Mouse (Mus musculus) megakaryocyte, embryonic 14.5 days (primary cell): ENCODE results near the gene Coro6. TPM values are rescaled to one million over a fixed set of nuclear protein-coding genes. Genes with fewer than 3 reads are reported as not detected.

Source experiments
- H3K27me3 ChIP-seq: replicated peaks from 2 replicates; pipeline ENCODE3; 2012; ENCODE audit warnings: inconsistent platforms
- H3K36me3 ChIP-seq: replicated peaks from 2 replicates; pipeline ENCODE3; 2012; ENCODE audit warnings: low read length, inconsistent platforms, mixed read lengths
- H3K4me1 ChIP-seq: 2 replicates; pipeline ENCODE4 v1.6.1; 2012; ENCODE audit warnings: inconsistent platforms
- H3K4me3 ChIP-seq: replicated peaks from 2 replicates; pipeline ENCODE3; 2012; ENCODE audit warnings: moderate library complexity, mild to moderate bottlenecking, inconsistent platforms
- H3K9me3 ChIP-seq: 2 replicates; pipeline ENCODE4 v1.6.1; 2012; ENCODE audit warnings: inconsistent platforms
- FLI1 ChIP-seq: IDR thresholded peaks from 2 replicates; pipeline ENCODE4 v1.6.1; 2012; ENCODE audit warnings: low read length, inconsistent platforms, mixed read lengths
- GATA1 ChIP-seq: IDR thresholded peaks from 3 replicates; pipeline ENCODE4 v1.6.1; 2012; ENCODE audit warnings: mixed read lengths, low read length, inconsistent platforms, borderline replicate concordance
- polyA plus RNA-seq: library from polyadenylated mRNA; stranded (reverse); fragments of >175 nt; gene quantifications from 2 replicates; pipeline ENCODE4 v1.2.3, GENCODE M21; 2012; ENCODE audit warnings: low replicate concordance; ENCODE audit not compliant: insufficient read depth

The Coro6 gene
- polyA plus RNA-seq, 1 experiment, result 0.38 TPM

DNA sequence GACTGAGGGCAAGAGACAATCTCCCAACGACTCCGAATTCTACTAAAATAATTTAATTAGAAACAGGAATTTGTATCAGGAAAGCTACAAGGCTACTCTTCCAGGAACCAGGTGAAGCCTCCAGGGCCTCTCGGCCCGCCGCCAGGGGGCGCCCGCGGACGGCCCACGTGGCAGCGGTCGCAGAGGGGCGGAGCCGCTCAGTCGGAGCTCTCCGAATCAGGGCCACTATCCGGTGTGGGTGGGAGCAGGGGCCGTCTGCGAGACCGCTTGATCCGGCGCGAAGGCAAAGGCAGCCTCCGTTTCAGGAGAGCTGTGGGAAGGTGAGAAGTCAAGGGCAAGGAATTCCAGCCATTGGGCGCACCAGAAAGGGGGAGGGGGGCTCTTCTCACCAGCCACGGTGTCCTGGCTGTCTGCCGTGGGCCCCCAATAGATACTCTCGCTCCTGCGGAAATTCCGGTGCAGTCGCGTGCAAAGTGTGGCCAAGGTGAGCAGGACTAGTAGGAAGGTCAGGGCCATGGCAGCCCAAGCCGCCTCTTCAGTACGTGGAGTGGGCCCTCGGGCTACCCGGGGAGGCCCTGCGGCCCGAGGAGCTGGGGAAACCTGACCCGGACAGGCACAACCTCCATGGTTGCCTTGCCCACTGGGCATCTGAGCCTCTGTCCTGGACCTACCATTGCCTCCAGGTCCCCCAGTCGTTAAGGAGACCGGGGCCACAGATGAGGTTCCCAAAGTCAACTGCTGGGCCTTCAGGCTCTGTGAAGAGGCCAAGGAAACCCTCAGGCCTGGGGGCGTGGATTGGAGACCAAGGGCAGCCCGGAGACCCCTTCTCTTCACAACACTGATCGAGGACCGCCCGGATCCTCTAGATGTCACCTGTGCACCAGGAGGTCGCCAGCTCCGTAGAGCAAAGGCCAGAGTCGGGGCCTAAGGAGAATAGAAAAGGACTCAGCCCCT lies 46.1 kb downstream of the Coro6 start:
- no peak for TF ChIP-seq GATA1
- TF ChIP-seq FLI1, result no peak

DNA sequence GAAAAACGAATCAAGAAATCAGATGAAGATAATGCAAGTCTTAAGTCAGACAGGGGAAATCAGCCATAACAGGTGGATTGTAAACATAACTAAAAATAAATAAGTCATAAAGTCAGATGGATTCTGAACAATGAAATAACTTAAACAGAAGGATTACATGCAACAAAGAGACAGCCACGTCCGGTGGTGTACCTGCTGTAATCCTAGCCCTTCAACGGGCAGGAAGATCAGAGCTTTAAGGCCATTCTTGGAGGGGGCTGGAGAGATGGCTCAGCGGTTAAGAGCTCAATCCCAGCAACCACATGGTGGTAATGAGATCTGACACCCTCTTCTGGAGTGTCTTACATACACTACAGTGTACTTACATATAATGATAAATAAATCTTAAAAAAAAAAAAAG lies 49.1 kb downstream of the Coro6 start:
- H3K9me3 ChIP-seq, result no peaks in the 10 kb centered on the region
- no peak overlapping the region for H3K4me3 ChIP-seq
- peaks cover 20% of the 10 kb centered on the region for H3K27me3 ChIP-seq
- peaks cover 65% of the 10 kb centered on the region for H3K4me1 ChIP-seq
- H3K36me3 ChIP-seq, result peaks cover 39% of the 10 kb centered on the region
- TF ChIP-seq FLI1 (no peak), GATA1 (no peak)

More for the DNA sequence above, 46.1 kb downstream of the Coro6 start:
- Histone ChIP-seq H3K9me3 (no peaks in the 10 kb centered on the region), H3K4me1 (peaks cover 38% of the 10 kb centered on the region), H3K27me3 (peaks cover 2% of the 10 kb centered on the region), H3K4me3 (peak overlapping the region; percentile 90), H3K36me3 (peaks cover 69% of the 10 kb centered on the region)

GRCm38 (mm10) chr11:77512891-77513810 lies 50.9 kb downstream of the Coro6 start:
- H3K36me3 ChIP-seq, result peaks cover 29% of the 10 kb centered on the region
- H3K4me3 ChIP-seq, result peak overlapping the region; percentile 95
- TF ChIP-seq GATA1 (no peak), FLI1 (no peak)
- peaks cover 72% of the 10 kb centered on the region for H3K4me1 ChIP-seq
- H3K27me3 ChIP-seq, result peaks cover 24% of the 10 kb centered on the region
- no peaks in the 10 kb centered on the region for H3K9me3 ChIP-seq

GRCm38 (mm10) chr11:77513811-77514170 lies 51.6 kb downstream of the Coro6 start:
- H3K36me3 ChIP-seq, result peaks cover 27% of the 10 kb centered on the region
- H3K9me3 ChIP-seq, result no peaks in the 10 kb centered on the region
- H3K4me1 ChIP-seq, result peaks cover 72% of the 10 kb centered on the region
- TF ChIP-seq GATA1, result no peak
- no peak for TF ChIP-seq FLI1
- H3K27me3 ChIP-seq, result peaks cover 24% of the 10 kb centered on the region
- peak overlapping the region; percentile 94 for H3K4me3 ChIP-seq

DNA sequence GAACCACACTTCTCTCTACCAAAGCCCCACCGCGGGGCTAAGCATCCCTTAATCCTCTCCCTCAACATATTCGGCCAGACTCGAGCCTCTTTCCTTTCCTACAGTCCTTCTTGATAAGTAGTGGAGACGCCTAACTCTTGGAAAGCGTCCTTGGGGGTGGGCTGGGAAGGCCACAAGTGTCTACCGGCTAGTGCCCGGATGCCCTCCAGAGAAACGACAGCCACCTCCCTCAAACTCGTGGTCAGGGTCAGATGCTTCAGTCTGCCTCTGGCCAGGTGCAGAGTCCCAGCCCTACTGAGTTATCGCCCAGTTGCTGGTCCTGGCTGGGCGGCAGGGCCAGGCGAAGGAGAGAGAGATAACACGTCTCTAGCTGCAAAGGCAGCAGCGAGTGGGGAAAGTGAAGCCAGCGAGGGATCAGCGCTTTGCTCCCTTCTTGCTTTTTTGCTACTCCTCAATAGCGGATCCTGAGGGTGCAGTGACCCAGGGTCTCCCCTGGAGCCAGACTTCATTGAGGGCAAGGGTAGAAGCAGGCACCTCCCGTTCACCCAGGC lies 52.1 kb downstream of the Coro6 start:
- H3K4me1 ChIP-seq, result peaks cover 75% of the 10 kb centered on the region
- H3K4me3 ChIP-seq, result peak overlapping the region; percentile 94
- H3K27me3 ChIP-seq, result peaks cover 24% of the 10 kb centered on the region
- peaks cover 22% of the 10 kb centered on the region for H3K36me3 ChIP-seq
- no peaks in the 10 kb centered on the region for H3K9me3 ChIP-seq
- TF ChIP-seq GATA1 (no peak), FLI1 (no peak)

- TF ChIP-seq FLI1 (no peak), GATA1 (no peak)
- H3K9me3 ChIP-seq, result no peaks in the 10 kb centered on the region
- peaks cover 24% of the 10 kb centered on the region for H3K27me3 ChIP-seq
- H3K4me1 ChIP-seq, result peaks cover 81% of the 10 kb centered on the region
- peak within 1 kb of the TSS; percentile 94 for H3K4me3 ChIP-seq
- peaks cover 16% of the 10 kb centered on the region for H3K36me3 ChIP-seq
These were observed 52.8 kb downstream of the Coro6 start, which contains the start of gene Abhd15 for GRCm38 (mm10) chr11:77514832-77515636. Gene Abhd15, plus strand, starts transcription at chr11:77515121.

- Histone ChIP-seq H3K9me3 (no peaks in the 10 kb centered on the region), H3K36me3 (peaks cover 10% of the 10 kb centered on the region), H3K4me1 (peaks cover 87% of the 10 kb centered on the region), H3K4me3 (peak within 1 kb of the TSS; percentile 94), H3K27me3 (peaks cover 24% of the 10 kb centered on the region)
- TF ChIP-seq FLI1 (no peak), GATA1 (no peak)
These were observed 53.7 kb downstream of the Coro6 start, which contains the start of gene Trp53i13 for GRCm38 (mm10) chr11:77515637-77516552. Gene Trp53i13, minus strand, starts transcription at chr11:77515980.
